Mouse (Mus musculus) heart, embryonic 16.5 days (tissue): Measurements from ENCODE around the gene Cygb. TPM values are rescaled to one million over a fixed set of nuclear protein-coding genes. Genes with fewer than 3 reads are reported as not detected.
A peak's percentile ranks its signal among the peaks of the same experiment; 100 is the strongest.

Source experiments
- ATAC-seq: fragments of 200-750 bp; cut with Nextera tagmentation; replicated peaks from 2 replicates; pipeline ENCODE4 v1.8.0; 2017; ENCODE audit warnings: moderate number of reproducible peaks; ENCODE audit not compliant: insufficient read depth, low FRiP score; ENCODE audit errors: extremely low read depth
- H3K27ac ChIP-seq: fragments of 300-500 bp; sonication (generic); 2 replicates; pipeline ENCODE4 v1.5.1; 2014; ENCODE audit warnings: mild to moderate bottlenecking, low read length, control low read depth, moderate library complexity
- H3K27me3 ChIP-seq: fragments of 300-500 bp; sonication (generic); 2 replicates; pipeline ENCODE4 v1.6.1; 2014; ENCODE audit warnings: low read length, mixed read lengths; ENCODE audit not compliant: control insufficient read depth, insufficient read depth
- H3K36me3 ChIP-seq: fragments of 300-500 bp; sonication (generic); 2 replicates; pipeline ENCODE4 v1.6.1; 2014; ENCODE audit not compliant: control insufficient read depth, insufficient read depth
- H3K4me1 ChIP-seq: fragments of 300-500 bp; sonication (generic); 2 replicates; pipeline ENCODE4 v1.6.1; 2014; ENCODE audit warnings: low read length, mixed read lengths; ENCODE audit not compliant: control insufficient read depth, insufficient read depth
- H3K4me2 ChIP-seq: fragments of 300-500 bp; sonication (generic); 2 replicates; pipeline ENCODE4 v1.6.1; 2014; ENCODE audit warnings: low read depth, mild to moderate bottlenecking, control low read depth, low read length
- H3K4me3 ChIP-seq: fragments of 300-500 bp; sonication (generic); 2 replicates; pipeline ENCODE4 v1.5.1; 2014; ENCODE audit warnings: mild to moderate bottlenecking, control low read depth, low read length
- H3K9ac ChIP-seq: fragments of 300-500 bp; sonication (generic); 2 replicates; pipeline ENCODE4 v1.6.1; 2014; ENCODE audit warnings: low read length, control low read depth
- H3K9me3 ChIP-seq: fragments of 300-500 bp; sonication (generic); replicated peaks from 2 replicates; pipeline ENCODE4 v1.6.1; 2016; ENCODE audit warnings: low read length; ENCODE audit not compliant: control insufficient read depth
- WGBS: fragments of 180-500 bp; shearing (Covaris S2); extraction: QIAGEN DNeasy Blood & Tissue Kit; methylation state at CpG from one replicate; pipeline ENCODE4 v1.1.7; 2014; 5-methylcytosine and 5-hydroxymethylcytosine counted together
- polyA plus RNA-seq: library from polyadenylated mRNA; unstranded; fragments of >200 nt; fragmentation: Nextera tagmentation; extraction: Ambion mirVana; gene quantifications from 2 replicates; pipeline ENCODE4 v1.2.1, GENCODE M21; 2015

Cygb gene
- polyA plus RNA-seq: 11.6 and 12.3 TPM in 2 replicates

DNA sequence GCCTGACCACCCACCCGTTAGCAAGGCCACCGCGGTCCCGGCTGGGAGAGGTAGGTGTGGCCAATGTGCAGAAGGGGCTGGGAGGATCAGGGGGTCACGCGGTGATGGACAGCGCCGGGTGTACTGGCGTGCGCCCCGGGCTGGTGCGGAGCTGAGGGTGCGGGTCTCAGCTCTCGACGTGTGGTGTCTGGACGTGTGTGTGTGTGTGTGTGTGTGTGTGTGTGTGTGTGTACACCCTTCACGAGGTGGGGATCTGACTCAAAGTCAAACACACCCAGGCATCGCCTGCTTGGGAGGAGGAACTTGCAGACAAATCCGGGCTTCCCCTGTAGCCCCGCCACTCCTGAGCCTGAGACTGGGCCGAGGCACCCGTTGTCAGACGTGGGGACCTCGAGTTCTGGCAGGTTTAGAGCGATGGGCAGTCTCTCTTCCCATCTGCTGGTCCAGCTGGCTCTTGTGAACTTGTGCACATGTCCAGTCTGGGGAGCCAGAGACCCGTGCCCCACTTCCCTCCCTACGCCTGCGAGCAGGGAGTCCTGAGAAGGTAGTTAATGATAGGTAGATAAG, at the start of gene Cygb:
Gene Cygb (minus strand): TSS at position 59 of the 567 bp plus-strand sequence.
- Histone ChIP-seq H3K9ac (peak within 1 kb of the TSS; percentile 68), H3K27me3 (peaks cover 38% of the 10 kb centered on the region), H3K4me1 (peaks cover 23% of the 10 kb centered on the region), H3K4me2 (peak within 1 kb of the TSS; percentile 95), H3K36me3 (no peaks in the 10 kb centered on the region), H3K9me3 (no peaks in the 10 kb centered on the region), H3K4me3 (peak within 1 kb of the TSS; percentile 59), H3K27ac (no peak within 1 kb of the TSS)
- ATAC-seq: no peak
- 6% methylated on average over 28 of the region's 28 CpGs for WGBS

DNA sequence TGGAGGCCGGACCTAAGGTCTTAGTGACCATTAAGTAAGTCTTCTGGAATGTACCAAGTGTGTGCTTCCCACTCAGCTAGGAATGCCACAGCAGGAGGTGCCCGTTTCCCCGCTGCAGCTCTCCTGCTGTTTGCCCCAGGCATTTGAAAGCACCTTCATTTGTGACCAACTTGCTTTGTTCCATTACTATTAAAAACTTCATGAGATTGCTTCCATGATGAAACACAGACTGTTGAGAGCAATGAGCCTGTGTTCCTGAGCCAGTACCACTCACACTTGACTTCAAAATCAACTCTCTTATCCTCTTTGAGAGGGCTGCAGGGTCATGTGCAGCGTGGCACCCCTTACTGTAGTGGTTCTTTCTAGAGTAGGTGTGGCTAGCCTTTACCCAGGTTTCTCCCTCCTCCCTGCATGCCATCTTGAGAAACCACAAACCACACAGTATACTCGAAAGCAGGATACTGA, 47.3 kb upstream of the Cygb start:
- H3K36me3 ChIP-seq: no peaks in the 10 kb centered on the region
- no peak overlapping the region for H3K27ac ChIP-seq
- peaks cover 1% of the 10 kb centered on the region for H3K27me3 ChIP-seq
- H3K9me3 ChIP-seq: no peaks in the 10 kb centered on the region
- ATAC-seq: no peak
- peaks cover 8% of the 10 kb centered on the region for H3K4me1 ChIP-seq
- H3K4me2 ChIP-seq: no peak overlapping the region
- no peak overlapping the region for H3K4me3 ChIP-seq
- WGBS: 37% methylated on average over 5 of the region's 5 CpGs
- H3K9ac ChIP-seq: no peak overlapping the region

DNA sequence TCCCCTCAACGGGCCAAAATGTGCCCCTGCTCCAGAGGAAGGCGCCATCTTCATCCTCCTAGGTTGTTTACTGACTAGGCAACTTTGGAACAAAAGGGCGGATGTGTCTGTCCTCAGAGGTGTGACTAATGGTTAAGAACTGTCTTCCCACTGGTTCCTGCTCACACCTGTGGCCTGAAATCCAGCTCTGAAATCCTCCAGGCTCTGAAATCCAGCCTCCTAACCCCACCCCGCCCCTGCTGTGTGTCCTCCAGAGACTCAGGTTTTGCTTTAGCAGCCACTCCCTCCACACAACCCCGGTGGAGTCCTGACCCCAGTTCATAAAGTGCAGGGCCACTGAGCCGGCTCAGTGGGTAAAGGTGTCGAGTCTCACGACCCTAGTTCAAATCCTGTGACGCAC, 43.4 kb upstream of the Cygb start:
- Histone ChIP-seq H3K36me3 (no peaks in the 10 kb centered on the region), H3K9ac (no peak overlapping the region), H3K9me3 (no peaks in the 10 kb centered on the region), H3K4me3 (no peak overlapping the region), H3K27ac (no peak overlapping the region), H3K4me2 (no peak overlapping the region), H3K4me1 (peaks cover 10% of the 10 kb centered on the region), H3K27me3 (peaks cover 34% of the 10 kb centered on the region)
- WGBS: 60% methylated on average over 9 of the region's 9 CpGs
- ATAC-seq: no peak

DNA sequence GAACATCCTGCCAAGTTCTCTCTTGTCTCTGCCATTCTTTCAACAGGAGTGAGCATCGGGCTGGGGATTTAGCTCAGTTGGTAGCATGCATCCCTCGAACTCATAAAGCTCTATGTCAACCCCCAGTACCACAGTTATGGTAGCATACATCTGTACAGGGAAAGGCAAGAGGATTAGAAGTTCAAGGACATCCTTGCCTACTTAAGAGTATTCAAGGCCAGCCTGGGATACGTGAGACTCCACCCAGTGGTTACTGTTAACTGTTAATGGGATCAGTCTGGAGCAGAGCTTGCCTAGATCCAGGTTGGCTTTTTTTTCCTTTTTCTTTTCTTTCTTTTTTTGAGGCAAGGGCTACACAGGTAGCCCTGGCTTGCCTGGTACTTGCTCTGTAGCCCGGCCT, 42.3 kb upstream of the Cygb start:
- H3K9ac ChIP-seq: no peak overlapping the region
- no peak overlapping the region for H3K4me3 ChIP-seq
- no peaks in the 10 kb centered on the region for H3K9me3 ChIP-seq
- peaks cover 8% of the 10 kb centered on the region for H3K4me1 ChIP-seq
- ATAC-seq: no peak
- 79% methylated on average over 4 of the region's 4 CpGs for WGBS
- peaks cover 35% of the 10 kb centered on the region for H3K27me3 ChIP-seq
- no peak overlapping the region for H3K4me2 ChIP-seq
- no peak overlapping the region for H3K27ac ChIP-seq
- no peaks in the 10 kb centered on the region for H3K36me3 ChIP-seq

DNA sequence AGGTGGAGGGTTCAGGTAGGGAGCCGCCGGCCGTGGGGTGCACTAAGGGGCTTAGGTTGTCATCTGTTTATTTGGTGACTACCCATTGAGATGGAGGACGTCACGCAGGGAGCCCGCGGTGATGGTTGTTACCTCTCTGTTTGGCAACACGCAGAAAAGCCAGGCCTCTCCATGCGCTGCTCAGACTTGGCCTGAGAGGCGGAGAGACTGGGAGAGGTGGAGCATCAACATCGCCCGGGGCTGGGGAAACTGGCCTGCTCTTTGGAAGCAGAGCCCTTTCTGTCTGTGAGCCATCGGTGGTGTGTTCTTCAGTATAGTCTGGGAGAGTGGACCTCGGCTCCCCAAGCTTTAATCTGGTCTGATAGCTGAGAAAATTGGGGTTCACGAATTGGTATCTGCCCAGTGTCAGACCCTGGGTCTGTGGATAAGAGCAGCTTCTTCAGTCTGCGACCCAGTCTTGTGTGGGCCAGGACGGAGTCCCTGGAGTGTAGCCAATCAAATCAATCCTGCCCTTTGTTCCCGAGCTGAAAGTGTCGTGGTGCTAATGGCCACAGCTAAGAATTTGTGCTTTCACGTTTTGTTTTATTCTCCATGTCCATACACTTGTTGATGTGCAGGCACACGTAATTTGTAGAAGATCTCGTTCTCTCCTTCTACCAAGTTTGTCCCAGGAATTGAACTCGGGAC, 41.2 kb upstream of the Cygb start:
- no peak for ATAC-seq
- H3K4me2 ChIP-seq: no peak overlapping the region
- WGBS: 30% methylated on average over 23 of the region's 23 CpGs

DNA sequence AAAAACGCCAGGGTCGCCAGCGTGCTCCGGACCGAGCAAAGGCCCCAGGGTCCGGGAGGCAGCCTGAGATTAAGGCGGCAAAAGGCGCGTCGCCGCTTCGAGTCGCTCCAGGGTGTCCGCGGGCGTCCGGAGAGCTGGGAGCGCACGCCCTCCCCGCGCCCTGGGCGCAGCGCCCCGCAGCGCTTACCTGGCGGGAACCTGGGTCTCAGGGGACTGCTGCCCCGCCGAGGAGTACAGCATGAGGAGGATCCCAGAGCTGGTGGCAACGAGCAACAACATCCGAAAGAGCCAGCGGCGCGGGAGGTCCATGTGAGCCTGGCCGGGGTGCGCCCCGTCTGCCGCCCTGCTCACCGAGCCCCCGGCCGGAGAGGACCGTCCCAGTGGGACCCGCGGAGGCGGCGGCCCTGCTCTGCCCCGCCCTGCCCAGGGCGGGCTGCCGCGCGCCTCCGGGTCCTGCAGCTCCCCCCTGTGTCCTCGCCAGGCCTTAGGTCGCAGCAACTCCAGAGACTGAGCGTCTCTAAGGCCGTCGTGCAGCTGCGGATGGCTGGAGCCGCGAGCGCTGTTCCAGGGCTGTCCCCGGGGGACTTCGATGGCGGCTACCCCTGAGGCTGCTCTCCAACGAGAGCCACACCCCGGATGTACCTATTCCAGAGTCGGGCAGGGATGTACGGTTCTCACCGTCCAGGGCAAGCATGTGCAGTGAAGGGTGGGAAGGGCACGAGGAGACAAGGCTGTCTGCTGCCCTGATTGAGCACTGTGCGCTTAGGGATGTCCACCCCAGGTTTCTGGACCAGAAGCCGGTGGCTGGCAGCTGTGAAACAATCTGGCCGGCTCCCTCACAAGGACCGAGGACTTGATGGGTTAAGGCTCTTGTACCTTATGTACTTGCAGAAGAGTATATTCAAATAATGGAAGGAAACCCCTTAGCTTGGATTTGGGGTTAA, 40.4 kb upstream of the Cygb start:
- no peaks in the 10 kb centered on the region for H3K9me3 ChIP-seq
- H3K9ac ChIP-seq: peak overlapping the region; percentile 73
- peaks cover 5% of the 10 kb centered on the region; the same call in 1 of the 2 replicates for H3K4me1 ChIP-seq
- peak overlapping the region; percentile 52 for H3K4me3 ChIP-seq
- peak overlapping the region; percentile 83 for H3K4me2 ChIP-seq
- H3K36me3 ChIP-seq: no peaks in the 10 kb centered on the region
- ATAC-seq: peak; percentile 83
- 2% methylated on average over 67 of the region's 73 CpGs for WGBS
- peaks cover 35% of the 10 kb centered on the region for H3K27me3 ChIP-seq
- no peak overlapping the region for H3K27ac ChIP-seq

More for the DNA sequence above, 41.2 kb upstream of the Cygb start:
- Histone ChIP-seq H3K4me1 (peaks cover 5% of the 10 kb centered on the region; the same call in 1 of the 2 replicates), H3K4me3 (no peak overlapping the region), H3K36me3 (no peaks in the 10 kb centered on the region), H3K9ac (no peak overlapping the region), H3K9me3 (no peaks in the 10 kb centered on the region), H3K27ac (no peak overlapping the region), H3K27me3 (peaks cover 35% of the 10 kb centered on the region)

DNA sequence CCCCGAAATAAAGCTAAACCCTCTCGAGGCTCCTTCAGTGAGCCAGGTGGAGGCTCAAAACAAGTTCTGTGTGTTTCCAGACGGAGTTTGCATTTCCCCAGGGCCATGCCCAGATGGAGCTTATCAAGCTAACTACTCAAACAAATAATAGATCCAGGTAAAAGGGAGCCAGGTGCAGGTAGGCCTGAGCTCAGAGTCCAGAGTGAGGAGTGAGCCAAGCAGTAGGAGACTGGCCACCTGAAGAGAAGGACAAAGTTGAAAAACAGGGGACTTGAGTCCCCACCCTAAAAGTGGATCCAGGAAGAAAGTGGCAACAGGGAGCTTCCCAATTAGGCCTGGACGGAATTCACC, 39.8 kb upstream of the Cygb start:
- Histone ChIP-seq H3K4me2 (peak overlapping the region; percentile 83), H3K9ac (peak overlapping the region; percentile 73), H3K27ac (no peak overlapping the region), H3K9me3 (no peaks in the 10 kb centered on the region), H3K4me3 (peak overlapping the region; percentile 52), H3K27me3 (peaks cover 35% of the 10 kb centered on the region), H3K36me3 (no peaks in the 10 kb centered on the region), H3K4me1 (peaks cover 5% of the 10 kb centered on the region; the same call in 1 of the 2 replicates)
- no peak for ATAC-seq
- 52% methylated on average over 4 of the region's 4 CpGs for WGBS

DNA sequence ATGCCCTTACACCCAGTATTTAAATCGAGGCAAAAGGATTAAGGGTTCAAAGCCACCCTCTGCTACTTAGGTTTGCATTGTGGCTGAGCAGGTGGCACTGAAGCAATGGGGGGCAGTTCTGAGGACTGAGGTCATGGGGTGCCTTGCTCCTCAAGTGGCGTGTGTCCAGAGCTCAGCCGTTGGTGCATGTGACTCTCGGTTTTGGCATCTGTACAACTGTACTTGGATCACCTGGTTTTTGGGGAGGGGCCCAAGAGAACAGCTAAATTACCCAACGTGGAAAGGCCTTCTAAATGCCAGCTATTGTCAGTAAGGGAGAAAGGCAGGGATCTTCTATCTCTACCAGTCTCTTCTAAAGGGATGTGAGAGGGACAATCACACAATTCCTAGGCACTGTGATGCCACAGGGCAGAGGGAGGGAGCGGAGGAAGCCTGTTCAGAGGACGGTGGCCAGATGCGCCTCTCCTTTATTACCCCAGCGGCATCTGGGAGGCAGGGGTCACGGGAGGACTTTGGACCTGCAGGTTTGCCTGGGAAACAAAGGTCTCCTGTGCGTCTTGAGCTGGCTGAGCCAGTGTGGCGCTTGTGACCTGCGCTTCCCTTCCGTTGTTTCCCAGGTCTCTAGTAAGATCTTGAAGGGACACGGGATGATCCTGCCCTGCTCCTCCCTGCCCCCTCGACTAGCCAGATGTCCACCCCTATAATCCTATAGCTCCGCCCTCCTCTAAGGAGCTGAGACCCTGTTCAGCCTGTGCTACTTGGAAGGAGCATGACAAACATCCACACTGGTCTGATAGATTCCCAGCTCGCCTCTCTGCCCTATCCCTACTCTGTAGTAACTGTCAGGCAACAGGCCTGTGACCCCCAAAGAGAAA, 36.8 kb upstream of the Cygb start:
- Histone ChIP-seq H3K4me3 (no peak overlapping the region), H3K9me3 (no peaks in the 10 kb centered on the region), H3K4me1 (peaks cover 2% of the 10 kb centered on the region; the same call in 1 of the 2 replicates), H3K36me3 (no peaks in the 10 kb centered on the region), H3K27ac (no peak overlapping the region), H3K27me3 (peaks cover 29% of the 10 kb centered on the region), H3K9ac (no peak overlapping the region), H3K4me2 (no peak overlapping the region)
- 58% methylated on average over 18 of the region's 18 CpGs for WGBS
- ATAC-seq: no peak
